Mouse (Mus musculus): ENCODE results near the gene Gm20503. TPM values are rescaled to one million over a fixed set of nuclear protein-coding genes. Genes with fewer than 3 reads are reported as not detected.

Gene Gm20503
- total RNA-seq, 2 experiments from 2014 or later: not detected

- ATAC-seq (replicated peaks; ENCODE audit: low FRiP score, poor library complexity, severe bottlenecking): no peak
Measured at GRCm38 (mm10) chr4:59062526-59062925, 59.5 kb downstream of the Gm20503 start.

DNA sequence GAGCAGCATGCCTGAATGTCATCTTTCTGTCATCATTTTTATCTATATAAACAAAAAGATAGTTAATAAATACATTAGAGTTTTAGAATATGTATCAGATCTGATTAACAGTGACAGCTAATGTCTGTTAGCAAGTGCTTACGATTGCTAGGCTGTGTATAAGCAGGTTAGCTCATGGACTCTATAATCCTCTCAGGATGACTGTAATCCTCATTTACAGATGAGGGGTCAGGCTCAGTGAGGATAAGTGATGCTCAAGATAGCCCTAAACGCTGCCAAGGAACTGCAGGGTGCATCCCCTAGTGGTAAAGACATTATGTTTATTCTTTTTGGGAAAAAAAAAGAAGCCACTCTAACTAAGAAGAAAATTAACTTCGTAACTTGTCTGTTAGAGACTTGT is 66.3 kb downstream of the Gm20503 start:
- no peak for ATAC-seq (replicated peaks; ENCODE audit: low FRiP score, poor library complexity, severe bottlenecking)

- no peak for ATAC-seq (replicated peaks; ENCODE audit: low FRiP score, poor library complexity, severe bottlenecking)
Measured at GRCm38 (mm10) chr4:59083430-59083829, 80.4 kb downstream of the Gm20503 start.

- ATAC-seq (replicated peaks; ENCODE audit: low FRiP score, poor library complexity, severe bottlenecking): no peak
Measured at GRCm38 (mm10) chr4:59089391-59089790, 86.4 kb downstream of the Gm20503 start.

Other genes starting within 250 kb of the Gm20503 start
- gene Olfr267, start 215.5 kb upstream of the Gm20503 start, total RNA-seq (2015; ENCODE audit: low replicate concordance): 0.72 TPM in 1 of 2 replicates, not detected in the other
- not detected in 2 replicates for gene Olfr267, start 215.5 kb upstream of the Gm20503 start, total RNA-seq (2017; ENCODE audit: low replicate concordance)
- gene Ecpas, start 90.5 kb upstream of the Gm20503 start, total RNA-seq (2015; ENCODE audit: low replicate concordance): 53.0 and 54.1 TPM in 2 replicates
- 34.0 and 34.1 TPM in 2 replicates for gene Ecpas, start 90.5 kb upstream of the Gm20503 start, total RNA-seq (2017; ENCODE audit: low replicate concordance)
- not detected in 2 replicates for gene Zkscan16, start 59.6 kb upstream of the Gm20503 start, total RNA-seq (2015; ENCODE audit: low replicate concordance)
- gene Zkscan16, start 59.6 kb upstream of the Gm20503 start, total RNA-seq (2017; ENCODE audit: low replicate concordance): not detected in 2 replicates
- gene Ptgr1, start 16.1 kb upstream of the Gm20503 start, total RNA-seq (2015; ENCODE audit: low replicate concordance): 4.3 and 9.2 TPM in 2 replicates
- 4.3 and 4.4 TPM in 2 replicates for gene Ptgr1, start 16.1 kb upstream of the Gm20503 start, total RNA-seq (2017; ENCODE audit: low replicate concordance)
- 1.1 and 5.0 TPM in 2 replicates for gene Dnajc25, start 8.1 kb upstream of the Gm20503 start, total RNA-seq (2015; ENCODE audit: low replicate concordance)
- gene Dnajc25, start 8.1 kb upstream of the Gm20503 start, total RNA-seq (2017; ENCODE audit: low replicate concordance): 1.2 and 2.2 TPM in 2 replicates
- gene Gng10, start 31.9 kb downstream of the Gm20503 start, total RNA-seq (2015; ENCODE audit: low replicate concordance): 26.0 and 34.2 TPM in 2 replicates
- gene Gng10, start 31.9 kb downstream of the Gm20503 start, total RNA-seq (2017; ENCODE audit: low replicate concordance): 7.8 and 8.2 TPM in 2 replicates
- gene AI481877, start 135.8 kb downstream of the Gm20503 start, total RNA-seq (2015; ENCODE audit: low replicate concordance): not detected in 2 replicates
- gene AI481877, start 135.8 kb downstream of the Gm20503 start, total RNA-seq (2017; ENCODE audit: low replicate concordance): not detected in 2 replicates
- gene Ugcg, start 186.0 kb downstream of the Gm20503 start, total RNA-seq (2015; ENCODE audit: low replicate concordance): 44.4 and 45.4 TPM in 2 replicates
- gene Ugcg, start 186.0 kb downstream of the Gm20503 start, total RNA-seq (2017; ENCODE audit: low replicate concordance): 22.7 and 27.7 TPM in 2 replicates

All from erythroid progenitor cell, adult 5-6 weeks (primary cell).